Mouse (Mus musculus): ENCODE results near the gene Rab24. TPM values are rescaled to one million over a fixed set of nuclear protein-coding genes. Genes with fewer than 3 reads are reported as not detected.

Rab24 gene
- polyA plus RNA-seq, 1 experiment, result 69.2 TPM

GRCm38 (mm10) chr13:55329683-55330566, 8.2 kb upstream of the Rab24 start, which contains the start of gene Mxd3:
Mxd3 (minus strand) TSS chr13:55329823.
- Histone ChIP-seq H3K4me3 (replicated peaks; ENCODE audit: extremely low read depth, low read depth, low read length) (peak within 1 kb of the TSS; percentile 86), H3K4me1 (ENCODE audit: control insufficient read depth, insufficient read depth, low read length) (peaks cover 8% of the 10 kb centered on the region)
- under 1% methylated on average over 78 of the region's 82 CpGs for WGBS
- TF ChIP-seq POLR2A (IDR thresholded peaks at IDR 0.05; ENCODE audit: borderline replicate concordance, extremely low read depth, low read depth, low read length) (no peak), CTCF (IDR thresholded peaks at IDR 0.05; ENCODE audit: insufficient read depth, low read length) (no peak)
- DNase-seq, result peak; percentile 86

DNA sequence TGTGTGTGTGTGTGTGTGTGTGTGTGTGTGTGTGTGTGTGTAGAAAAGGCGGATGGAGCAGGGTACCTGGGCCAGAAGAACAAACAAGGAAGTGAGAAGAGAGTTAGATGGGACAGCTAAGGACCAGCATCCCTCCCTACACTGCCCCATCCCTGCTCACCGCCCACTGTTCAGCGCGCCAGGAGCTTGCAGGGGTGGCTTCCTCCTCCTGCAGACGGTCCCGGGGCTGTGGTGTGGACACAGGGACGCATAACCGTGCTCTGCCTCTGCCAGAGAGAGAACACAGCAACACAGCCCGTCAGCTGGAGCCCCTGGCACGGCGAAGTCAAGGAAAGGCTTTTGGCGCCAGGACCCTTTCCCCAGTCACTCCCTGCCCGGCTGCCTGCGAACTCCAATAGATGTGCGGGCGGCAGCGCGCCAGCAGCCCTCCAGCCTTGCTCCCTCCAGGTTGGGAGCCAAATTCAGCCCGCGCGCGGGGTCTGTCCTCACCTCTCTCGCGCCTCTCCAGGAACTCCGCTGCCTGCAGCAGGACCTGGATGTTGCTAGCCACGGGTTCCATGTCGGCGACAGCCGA, 7.5 kb upstream of the Rab24 start:
- TF ChIP-seq CTCF (IDR thresholded peaks at IDR 0.05; ENCODE audit: insufficient read depth, low read length), result no peak
- no peak for TF ChIP-seq POLR2A (IDR thresholded peaks at IDR 0.05; ENCODE audit: borderline replicate concordance, extremely low read depth, low read depth, low read length)
- Histone ChIP-seq H3K4me1 (ENCODE audit: control insufficient read depth, insufficient read depth, low read length) (peaks cover 8% of the 10 kb centered on the region), H3K4me3 (replicated peaks; ENCODE audit: extremely low read depth, low read depth, low read length) (peak overlapping the region; percentile 36)
- no peak for DNase-seq
- under 1% methylated on average over 28 of the region's 29 CpGs for WGBS

GRCm38 (mm10) chr13:55328641-55329040, 6.9 kb upstream of the Rab24 start:
- 82% methylated on average over 4 of the region's 4 CpGs for WGBS
- Histone ChIP-seq H3K4me1 (ENCODE audit: control insufficient read depth, insufficient read depth, low read length) (peaks cover 8% of the 10 kb centered on the region), H3K4me3 (replicated peaks; ENCODE audit: extremely low read depth, low read depth, low read length) (no peak overlapping the region)
- TF ChIP-seq CTCF (IDR thresholded peaks at IDR 0.05; ENCODE audit: insufficient read depth, low read length), result no peak
- TF ChIP-seq POLR2A (IDR thresholded peaks at IDR 0.05; ENCODE audit: borderline replicate concordance, extremely low read depth, low read depth, low read length), result no peak
- no peak for DNase-seq

DNA sequence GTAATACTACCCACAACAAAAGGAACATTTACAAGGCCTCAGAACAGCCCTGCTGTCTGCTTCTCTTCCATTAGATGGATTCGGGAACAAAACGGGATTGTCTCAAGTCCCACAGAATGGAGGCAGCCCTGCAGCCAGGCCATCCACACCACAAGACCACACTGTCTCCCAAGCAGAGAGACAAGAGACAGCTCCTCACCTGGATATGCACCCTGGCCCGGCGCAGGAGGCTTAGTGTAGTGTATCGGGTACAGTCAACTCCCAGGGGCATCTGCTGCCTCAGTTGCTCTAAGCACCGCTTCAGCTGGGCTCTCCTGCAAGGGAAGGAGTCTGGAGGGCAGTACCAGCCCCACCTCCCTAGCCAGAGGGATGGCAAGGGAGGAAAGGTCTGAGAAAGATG, 6.4 kb upstream of the Rab24 start:
- 87% methylated on average over 6 of the region's 6 CpGs for WGBS
- peaks cover 8% of the 10 kb centered on the region for H3K4me1 ChIP-seq (ENCODE audit: control insufficient read depth, insufficient read depth, low read length)
- DNase-seq, result no peak
- no peak for TF ChIP-seq POLR2A (IDR thresholded peaks at IDR 0.05; ENCODE audit: borderline replicate concordance, extremely low read depth, low read depth, low read length)
- no peak for TF ChIP-seq CTCF (IDR thresholded peaks at IDR 0.05; ENCODE audit: insufficient read depth, low read length)
- H3K4me3 ChIP-seq (replicated peaks; ENCODE audit: extremely low read depth, low read depth, low read length), result no peak overlapping the region

- 22% methylated on average over 7 of the region's 8 CpGs for WGBS
- TF ChIP-seq CTCF (IDR thresholded peaks at IDR 0.05; ENCODE audit: insufficient read depth, low read length) (peak; percentile 95), POLR2A (IDR thresholded peaks at IDR 0.05; ENCODE audit: borderline replicate concordance, extremely low read depth, low read depth, low read length) (no peak)
- DNase-seq, result peak; percentile 80
- Histone ChIP-seq H3K4me3 (replicated peaks; ENCODE audit: extremely low read depth, low read depth, low read length) (no peak overlapping the region), H3K4me1 (ENCODE audit: control insufficient read depth, insufficient read depth, low read length) (peaks cover 12% of the 10 kb centered on the region)
These were observed 5.9 kb upstream of the Rab24 start for GRCm38 (mm10) chr13:55327633-55328032.

DNA sequence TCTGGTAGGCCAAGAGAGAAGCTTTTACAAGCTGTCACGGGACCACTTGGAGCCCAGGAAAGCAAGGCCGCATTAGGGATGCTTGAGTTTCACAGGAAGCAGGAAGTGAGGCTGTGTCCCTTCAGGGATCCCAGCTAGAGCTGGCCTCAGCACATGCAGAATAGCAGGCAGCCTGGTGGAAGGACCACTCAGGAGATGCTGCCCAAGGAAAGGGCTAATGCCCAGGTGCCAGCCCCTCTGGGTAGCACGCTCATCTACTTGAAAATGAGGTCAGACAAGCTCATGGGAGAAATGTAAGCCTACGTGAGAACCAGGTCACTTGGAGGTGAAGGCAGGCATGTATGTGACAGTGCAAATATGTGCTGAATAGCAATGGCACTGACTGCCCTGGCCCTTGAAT, 5.4 kb upstream of the Rab24 start:
- TF ChIP-seq CTCF (IDR thresholded peaks at IDR 0.05; ENCODE audit: insufficient read depth, low read length), result no peak
- no peak for TF ChIP-seq POLR2A (IDR thresholded peaks at IDR 0.05; ENCODE audit: borderline replicate concordance, extremely low read depth, low read depth, low read length)
- H3K4me1 ChIP-seq (ENCODE audit: control insufficient read depth, insufficient read depth, low read length), result peaks cover 14% of the 10 kb centered on the region
- no peak for DNase-seq
- 35% methylated on average over 4 of the region's 4 CpGs for WGBS
- no peak overlapping the region for H3K4me3 ChIP-seq (replicated peaks; ENCODE audit: extremely low read depth, low read depth, low read length)

DNA sequence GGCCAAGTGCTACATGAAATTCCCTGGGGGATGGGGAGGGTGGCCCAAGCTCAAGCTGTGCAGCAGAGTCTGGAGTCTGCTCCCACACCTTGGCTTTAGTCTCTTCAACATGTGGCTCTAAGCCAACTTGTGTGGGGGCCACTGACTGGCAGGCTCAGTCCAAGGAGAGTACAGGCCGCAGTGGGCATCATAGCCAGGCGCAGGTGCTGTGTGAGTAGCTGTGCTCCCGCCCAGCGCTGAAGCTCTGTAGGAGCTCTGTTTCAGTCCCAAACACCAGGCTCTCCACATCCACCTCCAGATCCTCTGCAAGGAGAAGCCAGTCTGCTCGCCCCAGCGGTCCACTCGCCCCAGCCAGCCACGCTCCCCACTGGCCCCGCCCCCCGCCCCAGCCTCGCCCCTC, 3.9 kb upstream of the Rab24 start:
- DNase-seq, result no peak
- no peak for TF ChIP-seq POLR2A (IDR thresholded peaks at IDR 0.05; ENCODE audit: borderline replicate concordance, extremely low read depth, low read depth, low read length)
- Histone ChIP-seq H3K4me1 (ENCODE audit: control insufficient read depth, insufficient read depth, low read length) (peaks cover 17% of the 10 kb centered on the region), H3K4me3 (replicated peaks; ENCODE audit: extremely low read depth, low read depth, low read length) (no peak overlapping the region)
- WGBS, result 82% methylated on average over 11 of the region's 11 CpGs

GRCm38 (mm10) chr13:55322130-55322825, 532 bp upstream of the Rab24 start:
- under 1% methylated on average over 31 of the region's 31 CpGs for WGBS
- Histone ChIP-seq H3K4me3 (replicated peaks; ENCODE audit: extremely low read depth, low read depth, low read length) (peak overlapping the region; percentile 92), H3K4me1 (ENCODE audit: control insufficient read depth, insufficient read depth, low read length) (peaks cover 12% of the 10 kb centered on the region)
- TF ChIP-seq CTCF (IDR thresholded peaks at IDR 0.05; ENCODE audit: insufficient read depth, low read length), result 0 out of 2 replicates have a peak, but pooled peaks have one; percentile 11
- TF ChIP-seq POLR2A (IDR thresholded peaks at IDR 0.05; ENCODE audit: borderline replicate concordance, extremely low read depth, low read depth, low read length), result no peak
- DNase-seq, result no peak

DNA sequence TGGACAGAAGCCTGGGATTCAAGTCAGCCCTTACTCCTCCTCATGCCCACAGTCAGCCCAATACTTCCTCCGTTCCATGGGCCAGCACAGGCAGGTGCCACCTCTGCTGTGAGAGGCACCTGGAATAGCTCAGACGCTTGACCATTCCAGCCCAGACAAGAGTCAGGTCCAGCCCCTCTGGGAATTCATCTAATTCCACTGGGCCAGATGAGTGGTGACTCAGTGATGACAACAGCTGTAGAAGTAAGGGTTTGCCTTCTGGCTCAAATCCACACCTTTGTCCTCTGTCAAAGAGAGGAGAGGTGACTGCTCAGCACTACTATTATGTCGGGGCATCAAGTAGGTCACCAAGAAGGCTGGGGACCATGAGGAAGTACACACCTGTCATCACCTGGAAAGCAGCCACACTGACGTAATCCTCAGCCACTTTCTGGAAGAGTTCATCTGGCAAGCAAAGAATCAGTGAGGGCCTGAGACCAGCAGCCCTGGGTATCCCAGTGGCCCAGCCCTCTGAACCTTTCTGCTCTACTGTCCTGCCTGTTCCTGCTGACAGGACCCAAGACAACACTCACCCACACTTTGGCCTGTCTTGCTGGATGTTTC, 1.7 kb downstream of the Rab24 start, which contains the start of gene Prelid1:
Gene Prelid1 (plus strand): TSS at position 570 of the 603 bp plus-strand sequence.
- peak within 1 kb of the TSS; percentile 92 for H3K4me3 ChIP-seq (replicated peaks; ENCODE audit: extremely low read depth, low read depth, low read length)
- H3K4me1 ChIP-seq (ENCODE audit: control insufficient read depth, insufficient read depth, low read length), result peaks cover 12% of the 10 kb centered on the region
- peak; percentile 20 for DNase-seq
- TF ChIP-seq POLR2A (IDR thresholded peaks at IDR 0.05; ENCODE audit: borderline replicate concordance, extremely low read depth, low read depth, low read length), result no peak
- no peak for TF ChIP-seq CTCF (IDR thresholded peaks at IDR 0.05; ENCODE audit: insufficient read depth, low read length)
- 62% methylated on average over 4 of the region's 4 CpGs for WGBS

Measured in lung, adult 2 months (tissue).